Mouse (Mus musculus): ENCODE data around the gene Saal1.

GRCm38 (mm10) chr7:46672160-46672672, 38.3 kb downstream of the Saal1 start, which contains the start of gene Tph1:
- TF ChIP-seq CTCF (IDR thresholded peaks at IDR 0.05) (no peak), EP300 (IDR thresholded peaks at IDR 0.05) (no peak)
